Mouse (Mus musculus) brain, embryonic 14.5 days (tissue): ENCODE measurements at regions not wholly inside any gene's neighbourhood (a gene's known extent, or its start where the extent isn't known, plus 50 kb on each side); places are given as distances from the start of the nearest gene placed in this dataset.
"Not testable (repeated sequence)": the region's sequence is repeated elsewhere in the genome, so short reads cannot be mapped to it uniquely, and the experiment has no call there.

Experiments
- DNase-seq: peaks from one replicate; pipeline ENCODE4 v3.0.0-alpha.2; 2011; ENCODE audit warnings: low read depth
- CTCF ChIP-seq: fragments of 200-500 bp; IDR thresholded peaks from 2 replicates; pipeline ENCODE4 v1.5.1; 2012; ENCODE audit warnings: inconsistent platforms, mild to moderate bottlenecking, moderate library complexity, borderline replicate concordance; ENCODE audit not compliant: insufficient read depth, insufficient read length; ENCODE audit errors: extremely low read depth
- POLR2A ChIP-seq: fragments of 200-500 bp; IDR thresholded peaks from 2 replicates; pipeline ENCODE4 v1.6.1; 2012; ENCODE audit warnings: mild to moderate bottlenecking, inconsistent platforms, borderline replicate concordance; ENCODE audit not compliant: poor library complexity, insufficient read depth, insufficient read length, severe bottlenecking; ENCODE audit errors: extremely low read depth

GRCm38 (mm10) chr4:97509576-97509975, 263.0 kb upstream of the Nfia start:
- DNase-seq = no peak
- no peak for TF ChIP-seq POLR2A
- TF ChIP-seq CTCF = no peak

- TF ChIP-seq POLR2A (no peak), CTCF (no peak)
- no peak for DNase-seq
Observed at GRCm38 (mm10) chr4:97505734-97506133, 266.8 kb upstream of the Nfia start.

DNA sequence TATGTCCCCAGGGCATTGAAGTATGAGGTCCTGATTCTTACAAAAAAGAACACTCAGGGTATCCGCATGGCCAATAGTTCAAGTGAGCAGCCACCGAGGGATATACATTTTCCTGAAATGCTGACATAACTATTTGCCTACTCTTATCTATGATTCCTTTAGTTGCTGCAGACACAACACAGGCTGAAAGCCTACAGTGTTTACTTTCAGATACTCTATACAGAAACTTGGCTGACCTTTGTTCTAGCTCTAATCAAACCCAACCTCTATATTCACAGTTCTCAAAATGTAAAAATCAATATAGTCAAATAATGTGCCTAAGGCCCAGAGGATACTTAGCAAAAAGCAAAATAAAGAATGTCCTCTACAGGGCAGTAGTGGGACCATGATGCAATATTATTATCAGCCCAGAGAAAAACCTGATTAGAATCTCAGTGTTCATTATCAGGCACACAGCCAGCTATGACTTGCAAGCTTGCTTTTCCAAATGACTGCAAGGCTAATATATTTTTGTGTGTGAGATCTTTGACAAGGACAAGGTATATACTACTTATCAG, 281.2 kb upstream of the Nfia start:
- no peak for TF ChIP-seq CTCF
- DNase-seq = no peak

GRCm38 (mm10) chr4:97486354-97486753, 286.2 kb upstream of the Nfia start:
- peak; percentile 43 for DNase-seq
- TF ChIP-seq CTCF (no peak), POLR2A (no peak)

GRCm38 (mm10) chr4:97485225-97485624, 287.3 kb upstream of the Nfia start:
- TF ChIP-seq POLR2A = no peak
- no peak for TF ChIP-seq CTCF

GRCm38 (mm10) chr4:97482701-97483246, 289.8 kb upstream of the Nfia start:
- DNase-seq = peak; percentile 69
- TF ChIP-seq POLR2A (no peak), CTCF (no peak)

More at GRCm38 (mm10) chr4:97485225-97485624, 287.3 kb upstream of the Nfia start:
- DNase-seq = no peak

GRCm38 (mm10) chr4:97481836-97482235, 290.7 kb upstream of the Nfia start:
- TF ChIP-seq CTCF = no peak
- DNase-seq = no peak

DNA sequence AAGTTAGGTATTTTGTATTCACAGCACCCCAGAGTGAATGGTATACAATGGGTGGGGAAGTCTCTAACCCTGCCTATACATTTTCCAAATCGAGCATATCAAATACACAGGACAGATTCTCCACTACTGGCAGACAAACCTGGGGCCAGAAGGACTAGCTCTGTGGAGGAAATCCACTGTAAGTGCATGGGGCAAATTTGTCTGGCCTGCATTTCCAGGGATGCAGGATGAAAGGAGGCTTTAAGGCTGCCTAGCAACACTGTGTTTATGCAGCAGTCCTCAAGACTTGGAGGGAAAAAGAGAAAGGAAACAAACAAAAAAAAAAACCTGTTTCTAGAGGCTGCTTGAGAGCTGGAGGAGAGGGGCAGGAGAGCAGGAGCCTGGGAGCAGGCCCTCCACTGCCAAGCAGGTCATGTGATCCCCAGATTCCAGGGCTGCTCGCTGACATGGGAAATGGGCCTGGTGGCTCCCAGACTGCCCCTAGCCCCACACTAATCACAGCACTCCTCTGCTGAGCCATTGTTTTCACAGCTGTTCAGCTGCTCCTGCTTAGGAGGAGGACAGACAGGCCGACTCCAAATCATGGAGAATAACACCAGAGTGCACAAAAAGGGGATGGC, 293.7 kb upstream of the Gm10192 start:
- TF ChIP-seq POLR2A (no peak), CTCF (no peak)
- DNase-seq = peak; percentile 96

- DNase-seq = not testable (repeated sequence)
Observed at GRCm38 (mm10) chr4:97473492-97473891, 290.5 kb upstream of the Gm10192 start.

GRCm38 (mm10) chr4:97465932-97466666, 283.1 kb upstream of the Gm10192 start:
- peak; percentile 44 for DNase-seq

DNA sequence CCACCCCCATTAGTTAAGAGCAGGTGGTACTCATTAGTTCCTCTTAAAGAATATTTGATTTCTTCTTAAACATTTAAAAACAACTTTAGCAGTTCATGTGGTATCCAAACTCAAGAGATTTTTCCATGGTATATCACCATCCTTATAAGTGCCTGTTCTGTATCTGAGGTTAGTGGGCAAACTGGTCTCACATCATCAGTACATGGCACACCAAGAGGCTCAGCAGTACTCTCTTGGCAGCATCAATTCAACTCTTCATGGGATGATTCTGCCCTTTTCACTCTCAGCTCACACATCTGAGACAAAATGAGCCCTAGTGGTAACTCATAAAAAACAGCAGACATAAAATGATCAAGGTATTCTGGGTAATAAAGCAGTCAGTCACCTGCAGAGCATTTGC, 282.6 kb upstream of the Gm10192 start:
- no peak for TF ChIP-seq CTCF
- no peak for TF ChIP-seq POLR2A
- no peak for DNase-seq

More at GRCm38 (mm10) chr4:97465932-97466666, 283.1 kb upstream of the Gm10192 start:
- no peak for TF ChIP-seq CTCF
- no peak for TF ChIP-seq POLR2A

DNA sequence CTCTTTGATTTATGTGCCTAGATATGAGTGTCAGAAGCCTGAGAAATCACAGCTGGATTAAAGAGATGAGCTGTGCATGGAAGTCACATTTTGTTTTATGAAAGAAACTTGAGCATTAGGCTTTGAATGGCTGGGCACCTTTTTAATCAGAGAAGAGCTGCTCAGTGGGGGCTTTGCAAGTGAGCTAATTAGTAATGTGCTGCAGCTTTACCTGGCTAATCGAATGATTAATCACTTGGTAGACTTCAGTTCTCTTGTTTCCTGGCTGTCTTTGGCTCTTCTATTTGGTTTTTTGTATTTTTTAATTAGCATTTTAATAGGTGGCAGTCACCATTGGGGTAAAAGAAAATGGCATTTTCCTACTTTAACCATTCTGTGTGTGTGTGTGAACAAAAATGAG, 278.2 kb upstream of the Gm10192 start:
- TF ChIP-seq POLR2A = no peak
- TF ChIP-seq CTCF = no peak
- peak; percentile 52 for DNase-seq

- peak; percentile 80 for DNase-seq
- TF ChIP-seq POLR2A (no peak), CTCF (no peak)
Observed at GRCm38 (mm10) chr4:97439288-97440029, 256.5 kb upstream of the Gm10192 start.

GRCm38 (mm10) chr4:97432681-97433080, 249.7 kb upstream of the Gm10192 start:
- TF ChIP-seq CTCF (no peak), POLR2A (no peak)

DNA sequence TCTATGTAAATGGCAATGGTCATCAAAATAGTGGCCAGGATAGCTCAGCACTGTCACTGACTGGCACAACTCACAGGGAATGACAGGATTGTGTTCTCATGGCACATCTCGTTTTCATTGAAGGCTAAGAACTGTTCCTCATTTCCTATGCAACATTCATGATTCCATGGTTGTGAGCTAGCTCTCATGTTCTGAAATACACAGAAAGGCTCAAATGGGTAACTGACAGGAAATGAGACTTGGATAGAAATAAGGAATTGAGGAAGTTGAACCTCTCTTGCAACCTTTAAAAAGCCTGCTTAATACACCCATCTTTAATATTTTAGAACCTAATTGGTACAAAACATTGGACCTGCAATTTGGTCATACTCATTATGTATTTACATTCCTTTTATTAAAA, 249.1 kb upstream of the Gm10192 start:
- DNase-seq = no peak
- no peak for TF ChIP-seq POLR2A
- no peak for TF ChIP-seq CTCF

More at GRCm38 (mm10) chr4:97432681-97433080, 249.7 kb upstream of the Gm10192 start:
- no peak for DNase-seq
